12 mouse cellular contexts compared by ENCODE assay signal in genomic region chr6:71260051-71260640, GRCm38 (mm10). TPM values are rescaled to one million over a fixed set of nuclear protein-coding genes. Genes with fewer than 3 reads are reported as not detected.
A peak's percentile ranks its signal among the peaks of the same experiment; 100 is the strongest.
DNase-seq lines count a peak whose midpoint lies in the region; ATAC-seq lines count a peak whose summit lies in the region.
"Had no signal": no experiment of that assay in that cellular context is flagged by ENCODE, and none has a peak within 500 bp of the region (broad histone marks: within the 10 kb centered on the region; RNA-seq: fewer than 3 reads in every experiment).

No protein-coding gene starts in this region.

- H3K36me3 ChIP-seq in heart, embryonic 13.5 days: peaks cover 32% of the 10 kb centered on the region
- H3K36me3 ChIP-seq in liver, embryonic 11.5 days (ENCODE audit: control insufficient read depth, insufficient read depth, low read length): no peaks in the 10 kb centered on the region

- no peaks in the 10 kb centered on the region for H3K9me3 ChIP-seq in heart, embryonic 13.5 days
- no peaks in the 10 kb centered on the region for H3K9me3 ChIP-seq in liver, embryonic 11.5 days (ENCODE audit: control insufficient read depth, low read length)

- WGBS in heart, embryonic 13.5 days: 14% methylated on average over 6 of the region's 6 CpGs
- 19% methylated on average over 6 of the region's 6 CpGs for WGBS in liver, embryonic 11.5 days

- peak overlapping the region; percentile 63 for H3K4me3 ChIP-seq in heart, embryonic 13.5 days
- H3K4me3 ChIP-seq in liver, embryonic 11.5 days (ENCODE audit: low read depth, low read length): no peak overlapping the region
- H3K4me3 ChIP-seq: layer of hippocampus, adult 2 months had no signal

- no peaks in the 10 kb centered on the region for H3K27me3 ChIP-seq in heart, embryonic 13.5 days (replicated peaks)
- H3K27me3 ChIP-seq in liver, embryonic 11.5 days (replicated peaks; ENCODE audit: control insufficient read depth, insufficient read depth, low read length): no peaks in the 10 kb centered on the region

- H3K4me2 ChIP-seq in heart, embryonic 13.5 days: peak overlapping the region; percentile 70
- peak overlapping the region; percentile 44 for H3K4me2 ChIP-seq in liver, embryonic 11.5 days

- H3K4me1 ChIP-seq in heart, embryonic 13.5 days: peaks cover 51% of the 10 kb centered on the region
- peaks cover 13% of the 10 kb centered on the region for H3K4me1 ChIP-seq in liver, embryonic 11.5 days (replicated peaks; ENCODE audit: control insufficient read depth, insufficient read depth, low read length)

- peak overlapping the region; percentile 97 for H3K27ac ChIP-seq in heart, embryonic 13.5 days (replicated peaks)
- no peak overlapping the region for H3K27ac ChIP-seq in liver, embryonic 11.5 days (ENCODE audit: low read depth, low read length)
- H3K27ac ChIP-seq: layer of hippocampus, adult 2 months had no signal

- no peak for DNase-seq in heart, adult 9 months (ENCODE audit: low spot score in 2 of 2)
- DNase-seq in thymus, postnatal 0 days (ENCODE audit: low spot score): peak; percentile 55
- DNase-seq in thymus, postnatal 36 days: no peak
- peak; percentile 46 for DNase-seq in liver, embryonic 11.5 days (ENCODE audit: low spot score)
- DNase-seq in ovary, postnatal 10 days (ENCODE audit: low spot score): no peak
- DNase-seq in right cerebral cortex, adult 18-20 months: no peak
- DNase-seq in B cell, adult 2 months: no peak
- DNase-seq: adrenal gland, postnatal 25 days; cerebellum, adult 8-10 months; right cerebral cortex, postnatal 4 days had no signal

- no peak for ATAC-seq in heart, embryonic 13.5 days (ENCODE audit: extremely low read depth, insufficient number of reproducible peaks, low FRiP score, low TSS enrichment)
- ATAC-seq in liver, embryonic 11.5 days (replicated peaks; ENCODE audit: low FRiP score): peak; percentile 88

- peak overlapping the region; percentile 89 for H3K9ac ChIP-seq in heart, embryonic 13.5 days
- no peak overlapping the region for H3K9ac ChIP-seq in liver, embryonic 11.5 days (ENCODE audit: low read depth, low read length)

RNA-seq across cellular contexts. Expression of gene Krcc1, which starts 11.3 kb away (rescaled TPM):
- 48.5 and 57.4 TPM in 2 replicates for polyA plus RNA-seq in heart, embryonic 13.5 days (2015; fragmentation: Nextera tagmentation; extraction: Ambion mirVana)
- polyA plus RNA-seq in thymus, postnatal 0 days (2015; fragmentation: Nextera tagmentation; extraction: Ambion mirVana): 92.6 and 98.4 TPM in 2 replicates
- 35.5 and 40.3 TPM in 2 replicates for polyA plus RNA-seq in liver, embryonic 11.5 days (2014; fragmentation: Nextera tagmentation; extraction: Ambion mirVana)

Comparison
In these comparisons a context has a peak if more than half of its experiments do, and no peak if none do; other contexts are left out.
1. DNase-seq: peak in thymus, postnatal 0 days (single experiment) and liver, embryonic 11.5 days (single experiment); none in heart, adult 9 months (0 of 2), thymus, postnatal 36 days (0 of 2), ovary, postnatal 10 days (single experiment), right cerebral cortex, adult 18-20 months (single experiment) and B cell, adult 2 months (0 of 2).